Mouse (Mus musculus) gastrocnemius, adult 8-10 months (tissue): ENCODE data around the gene Trafd1. TPM values are rescaled to one million over a fixed set of nuclear protein-coding genes. Genes with fewer than 3 reads are reported as not detected.

Experiments used
- DNase-seq, 2 experiments: peaks; one replicate each; pipeline ENCODE4 v3.0.0; 2022; ENCODE audit warnings: low spot score in 2 of 2
- total RNA-seq, 4 experiments: library from RNA; stranded (reverse); gene quantifications; 2 replicates each; pipeline ENCODE4 v1.2.4; 2022

The Trafd1 gene
- total RNA-seq = 10 to 100 TPM; 37.4 to 45.4 (median 40.5) TPM

- peak; percentile 92 to 96 for DNase-seq
These were observed at the start of gene Trafd1 for GRCm38 (mm10) chr5:121385461-121386119. Trafd1 (minus strand) TSS chr5:121385632.

- DNase-seq = no peak
These were observed 43.5 kb upstream of the Trafd1 start for GRCm38 (mm10) chr5:121428954-121429353.

- no peak for DNase-seq
These were observed 37.9 kb upstream of the Trafd1 start for GRCm38 (mm10) chr5:121423297-121423696.

GRCm38 (mm10) chr5:121422787-121423186 lies 37.4 kb upstream of the Trafd1 start:
- no peak for DNase-seq

- DNase-seq = no peak
These were observed 35.3 kb upstream of the Trafd1 start for GRCm38 (mm10) chr5:121420721-121421120.

GRCm38 (mm10) chr5:121410975-121411374 lies 25.5 kb upstream of the Trafd1 start:
- DNase-seq = no peak

- DNase-seq = no peak
These were observed 22.4 kb upstream of the Trafd1 start for GRCm38 (mm10) chr5:121407856-121408255.

- no peak for DNase-seq
These were observed 15.4 kb upstream of the Trafd1 start for GRCm38 (mm10) chr5:121400849-121401248.

- DNase-seq = no peak
These were observed 14.6 kb upstream of the Trafd1 start for GRCm38 (mm10) chr5:121400064-121400463.

- no peak for DNase-seq
These were observed 14.1 kb upstream of the Trafd1 start for GRCm38 (mm10) chr5:121399540-121399939.

GRCm38 (mm10) chr5:121398965-121399462 lies 13.6 kb upstream of the Trafd1 start:
- no peak for DNase-seq

- no peak for DNase-seq
These were observed 12.9 kb upstream of the Trafd1 start for GRCm38 (mm10) chr5:121398146-121398964.

- peak; percentile 86 to 94 for DNase-seq
These were observed 12.0 kb upstream of the Trafd1 start, which contains the start of gene Naa25 for GRCm38 (mm10) chr5:121397187-121398145. Naa25 (plus strand) TSS chr5:121397936.

- DNase-seq = no peak
These were observed 10.2 kb upstream of the Trafd1 start for GRCm38 (mm10) chr5:121395621-121396020.

- DNase-seq = no peak
These were observed 8.0 kb upstream of the Trafd1 start for GRCm38 (mm10) chr5:121393402-121393801.

- DNase-seq = no peak
These were observed 7.4 kb upstream of the Trafd1 start for GRCm38 (mm10) chr5:121392667-121393380.

- no peak for DNase-seq
These were observed 4.3 kb upstream of the Trafd1 start for GRCm38 (mm10) chr5:121389691-121390090.

- DNase-seq = no peak
These were observed 3.7 kb upstream of the Trafd1 start for GRCm38 (mm10) chr5:121389106-121389505.

- DNase-seq = no peak
These were observed 1.7 kb upstream of the Trafd1 start for GRCm38 (mm10) chr5:121387126-121387525.

- no peak for DNase-seq
These were observed 883 bp upstream of the Trafd1 start for GRCm38 (mm10) chr5:121386120-121386909.
